Mouse (Mus musculus): ENCODE data around the gene Gm8180. TPM values are rescaled to one million over a fixed set of nuclear protein-coding genes. Genes with fewer than 3 reads are reported as not detected.

Gene Gm8180
- polyA plus RNA-seq (2014; fragmentation: Illumina TruSeq; extraction: RNeasy Lipid Tissue Mini Kit (QIAGEN cat#74804); ENCODE audit: low read depth, low replicate concordance): not detected

DNA sequence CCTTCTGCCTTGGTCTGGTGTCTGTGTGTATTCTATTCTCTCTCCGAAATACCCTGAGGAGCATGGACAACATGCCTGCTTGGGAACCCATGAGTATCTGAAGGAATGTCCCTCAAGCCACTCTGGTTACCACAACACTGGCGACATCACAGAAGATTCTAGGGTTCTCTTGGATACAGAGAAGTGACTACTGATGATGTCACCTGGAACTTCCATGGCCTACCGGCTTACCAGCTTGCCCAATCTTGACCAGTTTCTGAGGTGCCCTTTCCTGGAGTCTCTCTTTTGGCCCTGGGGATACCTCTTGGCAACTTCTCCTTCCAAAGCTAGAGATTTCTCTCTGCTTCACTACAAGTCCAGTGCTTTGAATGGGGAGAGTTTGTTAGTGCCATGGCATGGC, at the start of gene Gm8180:
Gene Gm8180 (minus strand): TSS at position 101 of the 400 bp plus-strand sequence.

DNA sequence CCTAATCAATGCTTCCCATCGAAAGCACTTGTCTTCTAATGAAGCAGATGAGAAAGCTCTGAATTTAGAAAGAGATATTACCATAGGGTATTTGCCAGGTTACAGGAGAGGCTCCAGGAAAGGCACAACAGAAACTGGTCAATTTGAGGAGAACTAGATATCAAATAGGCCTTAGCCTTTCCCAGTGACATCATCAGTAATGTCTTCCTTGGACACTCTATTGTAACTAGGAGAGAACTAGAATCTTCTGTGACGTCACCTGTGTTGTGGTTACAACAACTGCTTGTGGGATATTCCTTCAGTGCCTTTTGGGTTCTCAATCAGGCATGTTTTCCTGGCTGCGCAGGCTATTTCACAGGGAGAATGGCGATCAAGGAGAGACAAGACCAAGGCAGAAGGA, 37.0 kb downstream of the Gm8180 start, which contains the start of gene Gm6526:
Gene Gm6526 (plus strand): TSS at position 301 of the 400 bp plus-strand sequence.

Other genes starting within 250 kb of the Gm8180 start
- gene Gm5799, start 241.2 kb downstream of the Gm8180 start, polyA plus RNA-seq (2014; fragmentation: Illumina TruSeq; extraction: RNeasy Lipid Tissue Mini Kit (QIAGEN cat#74804); ENCODE audit: low read depth, low replicate concordance): 1.5 TPM
- gene Gm17654, start 205.6 kb downstream of the Gm8180 start, polyA plus RNA-seq (2014; fragmentation: Illumina TruSeq; extraction: RNeasy Lipid Tissue Mini Kit (QIAGEN cat#74804); ENCODE audit: low read depth, low replicate concordance): not detected
- gene Gm10375, start 176.7 kb downstream of the Gm8180 start, polyA plus RNA-seq (2014; fragmentation: Illumina TruSeq; extraction: RNeasy Lipid Tissue Mini Kit (QIAGEN cat#74804); ENCODE audit: low read depth, low replicate concordance): not detected
- gene Gm8165, start 107.5 kb downstream of the Gm8180 start, polyA plus RNA-seq (2014; fragmentation: Illumina TruSeq; extraction: RNeasy Lipid Tissue Mini Kit (QIAGEN cat#74804); ENCODE audit: low read depth, low replicate concordance): not detected
- 2.6 TPM for gene Gm7324, start 86.9 kb downstream of the Gm8180 start, polyA plus RNA-seq (2014; fragmentation: Illumina TruSeq; extraction: RNeasy Lipid Tissue Mini Kit (QIAGEN cat#74804); ENCODE audit: low read depth, low replicate concordance)
- gene Gm16506, start 57.3 kb downstream of the Gm8180 start, polyA plus RNA-seq (2014; fragmentation: Illumina TruSeq; extraction: RNeasy Lipid Tissue Mini Kit (QIAGEN cat#74804); ENCODE audit: low read depth, low replicate concordance): not detected
- gene Gm6526, start 36.9 kb downstream of the Gm8180 start, polyA plus RNA-seq (2014; fragmentation: Illumina TruSeq; extraction: RNeasy Lipid Tissue Mini Kit (QIAGEN cat#74804); ENCODE audit: low read depth, low replicate concordance): not detected
- not detected for gene Ear1, start 90.8 kb upstream of the Gm8180 start, polyA plus RNA-seq (2014; fragmentation: Illumina TruSeq; extraction: RNeasy Lipid Tissue Mini Kit (QIAGEN cat#74804); ENCODE audit: low read depth, low replicate concordance)
- gene Ear10, start 138.8 kb upstream of the Gm8180 start, polyA plus RNA-seq (2014; fragmentation: Illumina TruSeq; extraction: RNeasy Lipid Tissue Mini Kit (QIAGEN cat#74804); ENCODE audit: low read depth, low replicate concordance): not detected
- gene Gm8113, start 140.6 kb upstream of the Gm8180 start, polyA plus RNA-seq (2014; fragmentation: Illumina TruSeq; extraction: RNeasy Lipid Tissue Mini Kit (QIAGEN cat#74804); ENCODE audit: low read depth, low replicate concordance): 0.85 TPM
- gene Ang5, start 172.3 kb upstream of the Gm8180 start, polyA plus RNA-seq (2014; fragmentation: Illumina TruSeq; extraction: RNeasy Lipid Tissue Mini Kit (QIAGEN cat#74804); ENCODE audit: low read depth, low replicate concordance): not detected
- gene Ang6, start 217.5 kb upstream of the Gm8180 start, polyA plus RNA-seq (2014; fragmentation: Illumina TruSeq; extraction: RNeasy Lipid Tissue Mini Kit (QIAGEN cat#74804); ENCODE audit: low read depth, low replicate concordance): not detected

Data from kidney, adult 10 weeks (tissue).